Mouse (Mus musculus) liver, postnatal 0 days (tissue): ENCODE measurements at regions not wholly inside any gene's neighbourhood (a gene's known extent, or its start where the extent isn't known, plus 50 kb on each side); places are given as distances from the start of the nearest gene placed in this dataset.

Experiments
- CTCF ChIP-seq: sonication (generic); IDR thresholded peaks from 2 replicates; pipeline ENCODE4 v1.5.1; 2016; ENCODE audit warnings: antibody characterized with exemption, low read depth
- EP300 ChIP-seq: IDR thresholded peaks from 2 replicates; pipeline ENCODE4 v1.6.1; 2016; ENCODE audit warnings: antibody characterized with exemption, low read depth, mild to moderate bottlenecking

GRCm38 (mm10) chr17:75685927-75686326 is 134.2 kb upstream of the Fam98a start:
- TF ChIP-seq CTCF (no peak), EP300 (no peak)
